Mouse (Mus musculus) CD4-positive helper T cell, adult 2 months (primary cell): ENCODE measurements around the gene Aptx.

Source experiments
- DNase-seq: peaks from one replicate; pipeline ENCODE4 v3.0.0-alpha.2; 2012; ENCODE audit warnings: low read depth, missing footprints, low spot score

Aptx gene

DNA sequence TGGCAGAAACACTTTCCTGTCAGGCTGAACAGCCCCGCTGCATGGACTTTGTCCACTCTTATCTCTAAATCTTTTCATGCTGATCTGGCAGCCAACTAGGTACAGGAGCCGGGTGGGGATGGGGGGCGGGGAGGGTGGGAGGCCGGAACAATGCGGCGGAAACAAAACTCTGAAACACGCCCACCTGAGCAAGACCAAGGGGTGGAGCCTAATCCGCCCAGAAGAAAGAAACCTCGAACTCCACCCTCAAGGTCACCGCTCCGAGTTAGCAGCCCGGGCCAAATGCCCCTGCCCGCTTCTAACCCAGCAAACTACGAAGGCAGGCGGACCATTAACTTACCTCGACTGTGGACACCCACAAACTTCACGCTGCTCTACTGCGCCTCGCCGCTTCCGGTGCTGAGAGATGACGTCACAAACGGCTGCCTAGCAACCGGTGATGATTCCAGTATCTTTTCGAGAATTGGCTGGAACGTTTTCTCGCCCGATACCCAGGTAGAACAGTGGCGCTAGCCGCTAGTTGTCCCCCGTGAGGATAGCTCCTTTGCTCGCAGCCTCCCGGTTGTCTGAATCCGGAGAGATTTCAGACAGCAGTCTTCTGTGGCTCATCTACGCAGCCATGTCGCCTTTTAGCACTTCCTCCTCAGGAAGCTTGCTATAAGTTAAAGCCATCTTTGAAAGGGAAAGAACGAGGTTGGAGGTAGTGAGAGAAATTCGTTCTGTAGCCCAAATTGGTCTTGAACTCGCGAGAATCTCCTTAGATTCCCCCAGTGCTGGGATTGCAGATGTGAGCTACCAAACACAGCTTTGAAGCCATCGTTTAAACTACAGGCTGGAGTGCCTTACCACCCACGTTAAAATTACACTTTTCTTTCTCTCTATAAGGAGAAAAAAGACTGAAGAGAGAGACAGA is at the start of gene Aptx:
Gene Aptx, minus strand, starts transcription at position 398 of the 913 bp plus-strand sequence.
- DNase-seq = peak; percentile 96

DNA sequence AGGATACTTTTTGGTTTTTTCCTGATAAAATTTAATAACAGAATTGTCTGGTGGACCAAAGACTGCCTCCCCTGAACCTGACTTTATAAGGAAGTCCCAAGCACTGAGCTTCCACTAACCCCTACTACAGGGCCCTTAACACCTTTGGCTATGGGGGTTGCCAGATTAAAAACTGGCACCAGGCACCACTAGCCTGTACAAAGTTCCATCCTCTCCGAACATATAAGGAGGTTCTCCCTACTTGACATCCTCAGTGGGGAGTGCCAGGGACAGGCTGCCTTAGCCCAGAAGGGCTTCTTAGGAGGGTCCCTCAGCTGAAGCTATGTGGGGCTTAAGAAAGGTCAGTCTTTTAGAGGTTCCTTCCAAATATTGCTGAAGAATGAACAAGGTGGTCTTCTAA is 32.4 kb upstream of the Aptx start:
- no peak for DNase-seq

DNA sequence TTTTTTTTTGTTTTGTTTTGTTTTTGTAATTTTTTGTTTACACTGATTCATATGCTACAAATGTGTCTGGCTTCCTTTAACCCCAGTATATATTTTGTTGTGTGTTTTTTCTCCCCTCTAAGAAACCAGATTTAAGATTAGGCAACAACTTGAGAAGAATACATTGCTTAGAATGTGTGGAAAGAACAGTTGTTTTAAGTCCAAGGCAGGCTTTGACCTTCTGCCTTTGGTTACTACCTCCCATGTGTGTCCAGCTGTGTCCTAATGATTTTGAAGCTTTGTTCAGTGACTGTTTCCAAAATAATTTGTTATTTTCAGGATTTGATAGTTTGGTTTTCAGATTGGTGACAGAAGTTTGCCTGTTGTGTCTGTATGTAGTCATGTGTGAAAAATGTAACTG is 28.3 kb upstream of the Aptx start:
- DNase-seq = no peak

DNA sequence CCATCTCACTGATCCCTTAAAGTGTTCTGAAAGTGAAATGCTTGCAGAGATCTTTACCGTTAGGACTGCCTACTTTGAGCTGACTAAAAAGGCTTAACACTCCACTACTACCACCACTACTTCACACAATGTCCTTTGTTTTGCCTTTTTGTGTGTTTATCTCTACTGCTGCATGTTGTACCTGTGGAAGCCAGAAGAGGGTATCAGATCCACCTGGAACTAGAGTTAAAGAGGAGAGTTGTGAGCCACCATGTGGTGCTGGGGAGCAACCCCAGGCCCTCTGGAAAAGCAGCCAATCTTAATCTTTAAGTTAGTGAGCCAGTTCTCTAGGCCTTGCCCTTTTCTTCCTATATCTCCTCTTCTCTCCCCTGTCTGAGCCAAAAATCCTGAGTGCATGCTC is 24.3 kb upstream of the Aptx start:
- DNase-seq = no peak

DNA sequence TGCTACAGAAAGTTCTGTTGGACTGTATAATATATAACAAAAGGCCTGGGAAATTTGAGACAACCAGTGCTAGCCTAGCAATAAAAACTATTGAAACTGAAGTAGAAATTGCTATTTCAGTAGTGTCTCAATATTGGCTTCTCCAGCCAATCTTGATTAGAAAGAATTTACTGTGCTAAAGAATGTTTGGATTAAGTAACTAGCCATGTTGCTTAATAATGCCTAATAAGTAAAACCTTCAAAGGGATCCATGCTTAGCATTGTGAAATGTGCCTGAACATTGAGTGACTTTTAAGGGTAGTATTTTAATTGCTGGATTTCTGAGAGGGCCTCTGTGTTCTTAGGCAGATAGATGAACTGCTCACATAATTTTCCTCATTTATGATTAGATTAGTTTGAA is 22.6 kb upstream of the Aptx start:
- DNase-seq = no peak

DNA sequence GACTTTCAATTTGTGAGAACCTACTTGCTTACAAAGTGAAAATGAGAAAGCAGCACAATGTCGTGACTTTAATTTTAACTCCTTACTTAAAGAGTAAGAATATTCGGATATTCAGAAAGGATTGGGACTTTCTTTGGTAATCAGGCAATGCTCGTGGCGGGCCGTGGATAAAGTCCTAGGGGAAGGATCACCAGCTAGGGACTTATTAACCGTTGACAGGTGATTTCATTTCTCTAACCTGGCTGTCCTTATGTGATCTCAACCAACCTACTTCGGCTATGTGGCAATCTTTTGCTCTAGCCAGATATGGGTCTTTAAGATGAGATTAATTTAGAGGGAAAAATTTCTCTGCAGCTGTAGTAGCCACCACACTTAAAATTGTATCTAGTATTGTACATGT is 22.1 kb upstream of the Aptx start:
- no peak for DNase-seq

DNA sequence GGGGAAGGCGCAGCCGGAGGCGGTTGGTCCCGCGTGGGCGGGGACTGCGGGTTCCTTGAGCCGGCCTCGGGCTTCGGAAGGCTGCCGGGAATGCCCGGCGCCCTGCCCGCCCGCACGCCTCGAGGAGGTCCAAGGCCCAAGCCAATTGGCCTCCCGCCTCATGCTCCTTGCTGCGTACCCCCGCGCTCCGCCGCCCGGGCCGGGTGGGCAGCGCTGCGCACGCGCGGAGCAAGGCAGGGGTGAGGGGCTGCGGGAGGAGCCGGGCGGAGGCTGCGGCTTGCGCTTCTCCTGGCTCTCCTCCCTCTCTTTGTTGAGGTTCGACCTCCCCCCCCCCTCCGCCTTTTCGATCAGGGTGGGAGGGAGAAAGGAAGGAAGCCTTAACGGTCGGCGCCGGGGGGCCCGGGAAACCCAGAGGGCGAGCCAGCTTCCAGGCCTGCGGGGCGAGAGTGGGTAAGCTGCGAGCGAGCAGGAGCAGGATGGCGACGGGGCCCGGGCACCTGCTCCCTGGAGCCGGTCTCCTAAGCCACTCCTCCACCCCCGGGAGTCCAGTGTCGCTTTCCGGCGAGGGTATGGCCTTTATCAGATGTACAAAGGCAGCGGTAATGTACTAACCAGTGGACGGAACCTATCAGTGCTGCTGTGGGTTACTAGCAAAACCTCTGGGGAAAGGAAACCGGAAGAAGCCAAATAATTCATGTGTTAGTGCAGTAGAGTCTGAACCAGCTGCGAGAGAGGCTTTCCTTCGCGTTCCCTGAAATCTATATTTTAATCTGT is 19.9 kb upstream of the Aptx start:
- DNase-seq = peak; percentile 88

DNA sequence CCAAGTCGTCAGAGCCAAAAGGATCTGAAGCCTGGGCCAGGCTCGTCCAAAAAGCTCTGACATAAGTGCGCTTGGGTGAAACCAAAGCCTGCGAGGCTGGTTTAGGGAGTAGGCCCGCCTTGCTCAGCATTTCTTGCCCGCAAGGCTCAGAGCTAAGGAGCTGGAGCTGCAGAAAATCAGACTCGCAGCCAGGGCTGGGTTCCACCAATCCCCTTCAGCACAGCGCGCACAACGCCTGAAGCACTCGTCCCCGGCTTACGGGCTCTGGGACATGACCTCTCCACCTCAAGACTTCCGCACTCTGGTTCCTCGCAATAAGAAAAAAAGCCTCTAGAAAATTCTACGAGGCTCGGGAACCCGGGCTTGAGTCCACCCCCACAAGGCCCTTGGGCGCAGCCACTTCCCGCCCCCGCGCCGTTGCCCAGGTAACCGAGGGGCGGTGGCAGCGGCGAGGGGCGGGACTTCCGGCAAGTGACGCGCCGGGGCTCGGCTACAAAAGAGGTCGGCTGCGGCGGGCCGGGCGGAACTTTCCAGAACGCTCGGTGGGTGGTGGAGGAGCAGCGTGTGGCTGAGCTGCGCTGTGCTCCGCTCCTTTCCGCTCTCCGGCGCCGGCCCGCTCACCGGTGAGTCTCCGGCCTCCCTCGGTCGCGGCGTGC is 19.1 kb upstream of the Aptx start, which contains the start of gene Dnaja1:
Gene Dnaja1, plus strand, starts transcription at position 140 of the 656 bp plus-strand sequence.
- DNase-seq = peak; percentile 98

DNA sequence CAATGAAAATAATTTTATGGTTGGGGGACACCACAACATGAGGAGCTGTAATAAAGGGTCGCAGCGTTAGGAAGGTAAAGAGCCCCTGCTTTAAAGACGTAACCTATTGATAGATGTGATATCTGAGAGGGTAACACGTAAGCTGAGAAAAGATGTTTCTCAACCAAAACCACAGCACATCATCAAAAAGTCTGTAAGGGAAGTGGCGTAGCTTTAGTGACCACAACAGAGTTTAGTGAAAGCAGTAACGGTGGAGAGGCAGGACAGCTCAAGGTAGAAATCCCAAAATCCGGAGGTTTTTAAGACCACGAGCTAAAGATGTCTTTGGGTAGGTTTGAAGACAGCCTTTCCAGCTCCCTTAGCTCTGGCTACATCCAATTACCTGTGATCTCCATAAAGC is 17.9 kb upstream of the Aptx start:
- DNase-seq = peak; percentile 89

DNA sequence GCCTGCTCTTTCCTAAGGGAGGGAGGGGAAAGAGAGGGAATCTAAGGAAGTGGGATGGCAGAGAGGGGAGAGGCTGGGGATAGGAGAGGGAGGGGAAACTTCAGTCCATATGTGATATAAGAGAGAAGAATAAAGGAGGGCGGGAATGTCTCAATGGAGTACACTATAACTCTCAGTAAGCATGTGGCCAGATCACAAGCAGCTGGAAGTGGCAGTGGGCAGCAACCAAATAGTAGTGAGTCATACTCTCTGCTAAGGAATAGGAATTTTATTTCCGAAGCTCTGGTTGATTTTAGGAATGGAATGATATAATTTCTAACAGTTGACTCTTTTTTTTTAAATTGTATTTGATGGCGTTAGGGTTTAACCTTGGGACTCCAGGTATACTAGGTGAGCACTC is 14.1 kb upstream of the Aptx start:
- no peak for DNase-seq

DNA sequence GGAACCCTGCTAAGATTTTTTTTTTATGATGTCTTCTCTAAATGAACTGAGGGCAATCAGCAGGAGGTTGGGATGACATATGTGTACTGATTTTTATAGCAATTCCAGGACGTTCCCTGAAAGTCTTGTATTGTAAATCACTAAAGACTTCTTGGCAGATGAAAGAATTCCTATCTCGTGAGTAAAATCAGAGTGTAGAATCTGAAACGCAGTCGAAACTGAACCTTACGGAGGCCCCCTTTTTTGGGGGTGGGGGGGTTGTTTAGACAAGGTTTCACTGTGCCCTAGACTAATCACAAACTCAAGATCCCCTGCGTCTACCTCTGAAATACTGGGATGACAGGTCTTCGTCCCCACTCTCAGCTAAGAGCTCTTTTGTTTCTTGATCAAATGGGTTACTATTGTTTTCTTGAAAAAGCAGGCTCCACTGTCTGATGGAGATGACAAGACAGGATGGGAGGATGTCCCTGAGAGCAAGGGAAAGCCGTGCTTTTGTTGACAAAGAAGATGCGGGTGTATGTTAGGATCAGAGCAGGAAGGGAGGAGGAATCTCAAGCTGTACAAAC is 799 bp upstream of the Aptx start:
- DNase-seq = peak; percentile 15

DNA sequence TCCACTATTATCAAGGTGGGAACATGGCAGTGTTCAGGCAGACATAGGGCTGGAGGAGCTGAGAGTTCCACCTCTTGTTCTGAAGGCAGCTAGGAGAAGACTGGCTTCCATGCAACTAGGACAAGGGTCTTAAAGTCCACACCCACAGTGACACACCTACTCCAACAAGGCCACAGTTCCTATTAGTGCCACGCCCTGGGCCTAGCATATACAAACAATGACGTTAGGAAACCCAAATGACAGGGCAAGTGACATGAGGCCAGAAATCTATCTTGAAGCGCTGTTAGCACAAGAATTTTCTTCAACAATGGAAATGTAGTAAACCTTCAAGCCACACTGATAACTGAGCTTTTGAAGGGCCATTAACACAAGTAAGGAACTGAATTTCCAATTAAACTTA is 1.2 kb downstream of the Aptx start:
- no peak for DNase-seq

DNA sequence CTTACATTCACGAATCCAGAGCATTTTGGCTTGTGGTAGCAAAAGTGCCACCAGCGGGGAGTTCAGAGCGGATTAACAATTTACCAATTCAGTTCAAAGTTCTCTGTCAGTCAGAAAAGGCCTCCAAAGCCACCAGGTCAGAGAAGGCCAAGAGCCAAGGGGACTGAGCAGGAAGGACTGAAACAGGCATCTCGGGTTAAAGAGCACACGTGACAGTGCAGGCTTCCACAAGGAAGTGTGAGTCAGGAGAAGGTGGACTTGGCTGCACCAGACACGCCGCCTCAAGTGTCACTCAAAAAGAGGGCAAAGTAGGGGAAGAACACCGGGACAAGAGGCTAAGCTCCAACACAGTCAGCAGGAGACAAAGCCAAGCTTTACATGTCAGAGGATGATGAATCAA is 2.8 kb downstream of the Aptx start:
- DNase-seq = no peak

DNA sequence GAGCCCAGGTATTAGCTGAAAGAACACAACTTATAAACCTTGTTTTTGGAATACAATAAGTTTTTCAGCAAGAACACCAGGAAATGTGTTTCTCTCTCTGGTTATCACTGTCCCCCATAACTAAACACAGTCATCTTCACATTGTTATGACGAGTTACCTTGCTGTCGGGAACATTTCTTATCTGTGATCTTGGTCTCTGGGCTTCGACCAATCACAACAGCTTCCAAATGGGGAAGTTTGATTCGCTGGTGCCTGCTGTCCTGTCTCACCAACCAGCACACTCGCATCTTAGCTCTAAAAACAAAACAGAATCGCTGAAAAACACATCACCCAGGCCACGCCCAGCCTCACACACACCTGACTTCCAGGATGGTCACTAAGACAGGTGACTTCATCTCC is 5.9 kb downstream of the Aptx start:
- no peak for DNase-seq

DNA sequence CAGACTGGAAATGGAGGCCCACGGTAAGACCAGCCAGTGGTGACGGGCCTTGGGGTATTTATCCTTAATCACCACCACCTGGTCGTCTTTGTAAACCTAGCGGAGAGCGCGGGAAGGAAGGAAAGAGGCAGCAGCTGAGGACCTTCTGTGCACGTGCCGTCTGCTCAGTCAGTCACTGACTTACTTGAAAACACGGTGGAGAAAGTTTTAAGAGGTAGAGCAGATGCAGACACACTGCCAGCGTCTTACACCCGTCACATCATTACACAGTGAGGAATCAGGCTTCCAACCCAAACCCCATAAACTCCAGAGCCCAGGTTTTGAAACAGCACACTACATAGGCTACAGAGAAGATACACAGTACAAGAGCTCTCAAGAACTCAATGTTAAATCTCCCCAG is 11.9 kb downstream of the Aptx start:
- DNase-seq = no peak

DNA sequence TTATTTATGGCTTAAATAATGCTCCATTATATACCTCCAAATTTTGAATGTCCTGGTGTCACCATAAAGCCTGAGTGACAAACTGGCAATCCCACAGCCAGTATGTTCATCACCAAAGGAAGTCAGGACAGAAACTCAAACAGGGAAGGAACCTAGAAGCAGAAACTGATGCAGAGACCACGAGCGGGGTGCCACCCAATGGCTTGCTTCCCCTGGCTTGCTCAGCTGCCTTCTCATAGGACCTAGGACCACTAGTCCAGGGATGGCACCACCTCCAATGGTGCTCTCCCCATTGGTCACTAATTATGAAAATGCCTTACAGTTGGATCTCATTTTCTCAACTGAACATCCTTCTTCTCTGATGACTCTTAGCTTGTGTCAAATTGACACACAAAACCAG is 19.7 kb downstream of the Aptx start:
- no peak for DNase-seq

DNA sequence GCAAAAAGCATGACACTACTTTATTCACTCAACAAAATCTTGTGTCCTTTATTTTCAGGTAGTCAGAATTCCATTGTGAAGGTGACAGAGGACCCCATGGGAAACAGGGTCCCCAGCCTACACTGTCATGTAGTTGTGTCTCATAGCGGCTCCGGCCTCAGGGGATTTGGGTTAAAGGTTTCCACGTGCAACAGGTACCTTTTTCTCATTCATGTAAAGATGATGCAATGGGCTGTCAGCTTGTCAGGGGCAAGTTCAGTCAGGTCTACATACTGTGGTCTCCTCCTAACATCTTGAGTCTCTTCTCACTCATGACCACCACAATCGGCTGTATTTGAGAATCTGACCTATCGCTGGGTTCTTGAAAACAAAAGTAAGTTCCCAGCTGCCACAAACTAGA is 20.6 kb downstream of the Aptx start:
- no peak for DNase-seq

DNA sequence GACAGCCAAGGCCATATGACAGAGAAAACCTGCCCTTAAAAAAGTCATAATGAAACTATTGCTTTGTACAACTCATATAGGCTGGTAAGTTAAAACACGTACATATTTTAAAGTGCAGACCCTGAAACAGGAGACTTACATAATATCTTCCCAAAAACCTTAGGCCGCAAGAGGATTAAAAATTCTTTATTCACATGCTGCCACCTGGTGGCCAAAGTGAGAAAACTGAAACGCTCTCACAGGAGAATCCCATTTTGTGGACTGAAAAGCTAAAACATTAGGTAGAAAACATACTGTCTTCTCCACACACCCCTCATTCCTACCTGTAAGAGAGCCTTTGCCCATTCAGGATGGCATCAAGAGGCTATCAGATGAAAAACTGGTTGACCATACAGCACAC is 21.1 kb downstream of the Aptx start:
- peak; percentile 28 for DNase-seq

DNA sequence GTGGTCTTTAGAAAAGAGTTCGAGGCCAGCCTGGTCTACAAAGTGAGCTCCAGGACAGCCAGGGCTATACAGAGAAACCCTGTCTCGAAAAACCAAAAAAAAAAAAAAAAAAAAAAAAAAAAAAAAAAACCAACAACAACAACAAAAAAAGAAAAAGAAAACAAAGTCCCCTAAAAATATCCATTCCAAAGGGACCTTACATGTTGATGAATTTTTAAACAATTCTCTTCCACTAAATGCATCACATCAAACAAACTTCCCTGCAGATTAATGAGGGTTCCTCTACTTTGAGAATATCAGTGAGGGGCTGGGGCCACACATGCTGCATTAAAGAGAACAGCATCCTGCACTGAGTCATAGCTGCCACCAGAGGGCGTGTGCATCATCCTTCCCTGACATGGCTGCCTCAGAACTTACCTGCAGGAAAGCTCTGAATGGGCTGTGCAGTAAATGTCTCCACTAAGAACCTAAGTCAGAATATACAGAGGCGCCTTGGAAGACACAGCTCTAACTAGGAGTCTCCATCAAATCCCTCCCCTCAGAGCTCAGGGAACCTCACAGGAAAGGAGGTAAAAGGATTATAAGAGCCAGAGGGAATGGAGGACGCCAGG is 22.6 kb downstream of the Aptx start:
- DNase-seq = peak; percentile 79

DNA sequence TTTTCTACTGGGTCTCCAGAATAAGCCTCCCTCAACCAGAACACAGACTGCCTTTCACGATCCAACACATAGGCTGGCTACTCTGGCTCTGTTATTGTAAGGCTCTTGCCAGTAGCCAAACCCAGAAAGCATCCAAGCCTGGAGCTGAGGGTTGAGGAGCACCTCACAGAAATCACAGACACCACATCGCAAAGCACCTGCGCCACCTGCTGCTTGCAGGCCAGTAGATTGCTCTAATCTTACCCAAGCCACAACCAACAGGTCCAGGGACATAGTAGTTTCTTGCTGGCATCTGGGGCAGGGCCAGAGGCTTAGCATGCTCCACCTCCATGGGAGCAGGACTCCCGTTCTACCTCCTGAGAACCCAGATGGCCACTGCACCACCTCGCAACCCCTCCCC is 25.9 kb downstream of the Aptx start:
- no peak for DNase-seq

DNA sequence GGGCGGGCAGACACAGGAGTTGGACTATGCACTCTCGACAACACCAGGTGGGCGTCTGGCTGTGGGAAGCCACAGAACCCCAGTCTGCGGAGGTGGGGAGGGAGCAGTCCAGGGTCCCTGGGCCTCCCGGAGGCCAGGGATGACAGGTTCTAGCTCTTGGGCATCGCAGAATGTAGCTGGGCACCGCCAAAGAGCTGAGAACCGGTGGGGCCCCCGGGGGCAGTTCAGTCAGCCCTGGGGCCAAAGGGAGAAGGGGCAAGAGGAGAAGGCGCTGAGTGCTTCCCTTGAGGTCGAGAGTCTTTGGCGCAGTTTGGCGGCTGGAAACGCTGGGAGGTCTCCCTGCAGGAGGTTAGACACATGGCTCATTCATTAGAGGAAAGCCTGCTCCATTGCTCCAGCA is 26.7 kb downstream of the Aptx start:
- no peak for DNase-seq

DNA sequence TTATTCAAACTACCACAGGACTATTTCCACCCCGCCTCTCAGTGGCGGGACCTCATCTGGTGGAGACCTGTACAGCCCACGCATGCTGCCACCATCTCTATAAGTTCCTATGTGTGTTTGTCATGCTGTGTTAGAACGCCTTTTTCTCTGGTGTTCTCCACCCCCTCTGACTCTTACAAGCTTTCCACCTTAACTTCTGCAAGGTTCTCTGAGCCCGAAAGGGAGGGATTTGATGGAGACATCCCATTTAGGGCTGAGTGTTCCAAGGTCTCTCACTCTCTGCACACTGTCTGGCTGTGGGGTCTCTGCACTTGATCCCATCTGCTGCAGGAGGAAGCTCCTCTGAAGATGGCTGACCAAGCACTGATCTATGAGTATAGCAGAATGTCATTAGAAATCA is 29.5 kb downstream of the Aptx start:
- DNase-seq = no peak
